Mouse (Mus musculus) G1E (cell line): Measurements from ENCODE around the gene Rnf169.

Source experiments
- CTCF ChIP-seq: IDR thresholded peaks from 2 replicates; pipeline ENCODE4 v1.5.1; 2012; ENCODE audit warnings: low read depth, low read length, inconsistent platforms, mixed read lengths
- GATA1 ChIP-seq: IDR thresholded peaks from 2 replicates; pipeline ENCODE4 v1.6.1; 2012; ENCODE audit warnings: borderline replicate concordance, low read length, inconsistent platforms, mixed read lengths
- GATA2 ChIP-seq: IDR thresholded peaks from 2 replicates; pipeline ENCODE4 v1.6.1; 2012; ENCODE audit warnings: low read depth, low read length, inconsistent platforms, borderline replicate concordance
- POLR2AphosphoS5 ChIP-seq: IDR thresholded peaks from 2 replicates; pipeline ENCODE4 v1.6.1; 2012; ENCODE audit warnings: low read depth, low read length, inconsistent platforms; ENCODE audit not compliant: insufficient replicate concordance
- TAL1 ChIP-seq: conservative IDR thresholded peaks from 2 replicates; pipeline ENCODE4 v1.6.1; 2012; ENCODE audit warnings: low read depth, low read length, inconsistent platforms, mixed read lengths

DNA sequence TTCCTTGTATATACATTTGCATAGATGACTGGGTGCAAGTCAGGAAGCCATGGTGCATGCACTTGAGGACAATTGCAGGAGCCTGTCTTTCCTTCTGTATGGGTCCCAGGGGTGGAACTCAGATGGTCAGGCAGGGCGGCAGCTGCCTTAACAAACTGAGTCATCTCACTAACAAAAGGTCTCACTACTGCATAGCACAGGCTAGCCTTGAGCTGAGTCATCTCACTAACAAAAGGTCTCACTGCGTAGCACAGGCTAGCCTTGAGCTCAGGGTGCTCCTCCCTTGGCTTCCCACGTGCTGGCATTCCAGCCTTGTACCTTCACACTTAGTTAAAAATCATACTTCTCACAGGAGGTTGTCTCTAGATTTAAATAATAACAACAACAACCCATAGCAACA lies 34.3 kb downstream of the Rnf169 start:
- no peak for TF ChIP-seq CTCF
- no peak for TF ChIP-seq GATA1
- no peak for TF ChIP-seq GATA2
- no peak for TF ChIP-seq TAL1
- no peak for TF ChIP-seq POLR2AphosphoS5
